Mouse (Mus musculus) cerebellum, postnatal 36 days (tissue): ENCODE measurements around the gene Cttnbp2.
A peak's percentile ranks its signal among the peaks of the same experiment; 100 is the strongest.
"Not testable (repeated sequence)": the region's sequence is repeated elsewhere in the genome, so short reads cannot be mapped to it uniquely, and the experiment has no call there.

Experiments
- DNase-seq, 2 experiments: peaks; one replicate each; pipeline ENCODE4 v3.0.0; 2021 to 2022; ENCODE audit warnings: mixed read lengths in 2 of 2

Gene Cttnbp2

GRCm38 (mm10) chr6:18411505-18412225 lies 103.0 kb downstream of the Cttnbp2 start:
- no peak for DNase-seq

- no peak for DNase-seq
Measured at GRCm38 (mm10) chr6:18408445-18408844, 106.2 kb downstream of the Cttnbp2 start.

GRCm38 (mm10) chr6:18401066-18401674 lies 113.5 kb downstream of the Cttnbp2 start:
- no peak for DNase-seq

DNA sequence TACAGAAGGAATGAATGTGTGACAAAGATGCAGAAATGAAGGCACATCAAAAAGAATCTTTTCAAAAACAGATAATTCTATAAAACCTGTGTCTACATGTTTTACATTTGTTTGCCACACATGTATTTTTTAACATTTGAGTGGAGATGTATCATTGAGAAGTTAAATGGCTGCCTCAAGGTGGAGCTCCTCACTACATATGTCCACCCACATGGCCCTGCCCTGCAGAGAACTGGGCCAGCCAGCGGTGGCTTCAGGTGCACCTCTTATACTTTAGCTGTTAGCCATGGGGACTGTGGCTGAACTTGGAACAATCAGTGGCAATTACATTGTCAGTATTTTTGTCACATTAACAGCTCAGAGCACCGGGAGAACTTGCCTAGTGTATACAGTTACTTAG lies 133.3 kb downstream of the Cttnbp2 start:
- DNase-seq: no peak

- DNase-seq: no peak
Measured at GRCm38 (mm10) chr6:18380300-18381202, 134.1 kb downstream of the Cttnbp2 start.

GRCm38 (mm10) chr6:18377755-18378154 lies 136.9 kb downstream of the Cttnbp2 start:
- DNase-seq: not testable (repeated sequence)

DNA sequence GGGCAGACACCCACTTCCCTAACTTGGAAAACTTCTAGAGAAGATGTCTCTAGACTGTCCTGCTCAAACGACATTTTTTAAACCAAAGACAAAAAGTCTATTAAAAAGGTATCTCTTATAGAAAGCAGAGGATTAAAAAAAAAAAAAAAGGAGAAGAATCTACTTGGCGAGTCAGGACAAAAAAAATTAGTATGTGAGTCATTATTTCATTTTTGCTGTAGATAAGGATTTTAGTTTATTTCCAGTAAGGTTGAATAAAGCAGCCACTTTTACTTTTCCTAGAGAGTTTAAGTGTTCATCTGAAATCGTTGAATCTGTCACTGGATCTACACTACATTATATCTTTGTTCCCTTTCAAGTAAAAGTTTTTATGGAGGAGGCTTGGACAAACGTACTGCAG lies 139.9 kb downstream of the Cttnbp2 start:
- no peak for DNase-seq

DNA sequence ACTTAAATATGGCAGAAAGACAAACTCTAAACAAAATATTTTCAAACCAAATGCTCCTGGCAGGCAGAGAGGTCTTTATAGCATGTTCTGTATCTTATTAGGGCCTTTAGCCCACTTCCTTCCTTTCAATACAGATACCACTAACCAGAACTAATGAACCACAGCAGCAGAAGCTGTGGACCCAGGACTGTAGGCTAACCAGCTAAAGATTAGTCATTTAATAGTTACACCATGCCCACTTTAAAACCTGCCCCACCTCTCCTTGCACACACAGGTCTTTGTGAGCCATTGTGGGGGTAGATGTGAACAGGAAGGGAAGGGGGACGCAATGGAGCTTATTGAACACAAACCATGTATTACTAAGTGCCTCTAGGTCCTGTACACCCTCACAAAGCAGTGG lies 141.0 kb downstream of the Cttnbp2 start:
- no peak for DNase-seq

DNA sequence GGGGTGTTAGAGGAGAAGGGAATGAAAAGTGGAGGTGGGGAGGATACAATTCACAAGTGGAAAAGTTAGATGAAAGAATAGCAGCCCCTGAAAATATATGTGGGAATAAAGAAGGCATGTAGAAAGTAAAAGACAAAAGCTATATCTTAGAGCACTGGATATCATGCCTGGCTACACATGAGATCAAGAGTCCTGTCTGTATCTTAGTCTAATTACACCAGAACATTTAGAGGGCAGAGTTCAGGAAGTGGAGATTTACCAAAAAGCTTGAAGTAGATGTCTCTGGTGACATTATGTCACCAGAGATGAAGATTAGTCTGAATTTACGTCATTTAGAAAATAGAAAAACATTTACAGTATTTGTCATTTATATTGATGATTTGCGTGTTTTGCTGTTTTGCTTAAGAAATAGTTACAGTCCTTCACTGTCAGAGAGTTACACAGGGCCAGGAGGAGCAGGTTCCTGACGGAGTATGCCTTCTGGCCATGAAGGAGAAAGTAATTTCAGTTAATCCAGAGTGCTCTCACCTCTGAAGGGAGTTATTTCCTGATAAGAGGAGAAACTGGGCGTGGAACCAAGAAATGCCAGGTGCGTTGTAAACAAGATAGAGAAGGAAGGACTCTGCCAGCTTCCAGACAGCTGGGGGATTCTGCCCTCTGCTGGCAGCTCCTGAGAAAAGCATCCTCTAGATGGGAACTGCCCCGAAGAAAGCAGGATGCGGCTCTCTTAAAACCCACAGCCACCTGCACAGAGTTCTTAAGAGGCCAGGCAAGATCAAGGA lies 142.0 kb downstream of the Cttnbp2 start:
- peak; percentile 63 to 65 for DNase-seq

DNA sequence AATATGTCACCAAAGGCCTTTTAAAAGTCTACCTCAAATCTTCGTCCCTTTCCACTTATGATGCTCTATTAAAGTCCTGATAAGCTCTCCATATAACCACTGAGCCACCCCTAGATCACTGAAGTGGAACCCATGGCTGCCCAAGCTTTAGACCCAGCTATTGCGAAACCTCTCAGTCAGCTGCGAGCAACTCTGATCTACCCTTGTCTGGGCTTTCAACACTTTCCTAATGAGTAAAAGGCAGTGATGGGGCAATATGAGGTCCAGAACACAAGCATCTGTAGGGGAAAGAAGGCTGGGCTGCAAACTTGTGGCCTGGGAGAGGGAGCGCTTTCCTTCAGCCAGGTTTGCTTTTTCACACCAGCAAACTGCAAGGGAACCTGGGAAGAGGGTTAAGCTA lies 144.9 kb downstream of the Cttnbp2 start:
- DNase-seq: no peak

- DNase-seq: no peak
Measured at GRCm38 (mm10) chr6:18369054-18369453, 145.6 kb downstream of the Cttnbp2 start.

GRCm38 (mm10) chr6:18362232-18362631 lies 152.4 kb downstream of the Cttnbp2 start:
- no peak for DNase-seq

- DNase-seq: no peak
Measured at GRCm38 (mm10) chr6:18360955-18361354, 153.7 kb downstream of the Cttnbp2 start.

DNA sequence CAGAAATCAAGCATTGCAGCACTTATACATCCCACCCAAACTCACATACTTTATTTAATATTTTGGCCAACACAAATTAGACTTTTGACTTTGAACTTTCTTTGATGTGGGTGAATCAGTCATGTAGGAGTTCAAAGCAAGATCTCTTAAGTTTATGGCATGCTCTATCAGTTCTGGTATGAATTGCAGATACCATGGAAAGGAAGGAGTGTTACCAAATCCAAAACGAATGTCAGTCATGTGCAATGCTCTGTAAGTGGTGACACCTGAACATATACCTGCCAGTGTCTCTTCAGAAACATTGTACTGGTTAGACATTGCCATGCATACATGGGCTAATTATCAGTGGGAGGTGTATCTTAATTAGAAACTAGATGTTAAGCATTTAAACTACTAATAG lies 154.5 kb downstream of the Cttnbp2 start:
- DNase-seq: no peak

DNA sequence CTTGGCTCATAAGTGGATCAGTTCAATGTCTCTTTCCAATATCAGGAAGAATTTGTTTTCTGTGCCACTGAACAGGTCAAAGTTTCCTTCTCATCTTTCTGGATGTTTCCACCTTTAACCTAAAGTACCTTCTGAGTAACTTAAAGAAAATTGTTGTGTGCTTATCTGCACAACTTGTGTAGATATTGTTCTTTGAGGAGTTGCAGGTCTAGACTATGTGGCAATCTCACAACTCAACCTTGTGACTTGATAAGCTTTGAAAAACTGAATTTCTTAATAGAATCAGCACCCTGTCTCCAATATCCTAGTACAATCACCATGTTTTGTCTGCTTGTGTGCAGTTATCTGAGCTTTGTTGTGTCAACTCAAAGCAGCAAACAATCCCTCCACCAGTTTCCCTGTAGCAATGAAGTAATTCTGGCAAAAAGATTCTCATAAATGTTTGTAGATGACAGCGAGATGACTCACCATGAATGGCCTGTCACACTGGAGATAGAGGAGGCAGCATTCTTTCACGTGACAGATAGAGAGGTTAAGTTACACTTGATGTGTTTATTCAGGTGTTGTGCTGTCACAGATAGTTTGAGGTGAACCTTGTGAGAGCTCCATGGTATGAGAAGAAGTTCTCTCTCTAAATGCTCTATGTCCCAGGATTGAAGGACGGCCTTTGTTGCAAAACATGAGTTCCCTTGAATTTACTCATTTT lies 165.3 kb downstream of the Cttnbp2 start:
- no peak for DNase-seq

DNA sequence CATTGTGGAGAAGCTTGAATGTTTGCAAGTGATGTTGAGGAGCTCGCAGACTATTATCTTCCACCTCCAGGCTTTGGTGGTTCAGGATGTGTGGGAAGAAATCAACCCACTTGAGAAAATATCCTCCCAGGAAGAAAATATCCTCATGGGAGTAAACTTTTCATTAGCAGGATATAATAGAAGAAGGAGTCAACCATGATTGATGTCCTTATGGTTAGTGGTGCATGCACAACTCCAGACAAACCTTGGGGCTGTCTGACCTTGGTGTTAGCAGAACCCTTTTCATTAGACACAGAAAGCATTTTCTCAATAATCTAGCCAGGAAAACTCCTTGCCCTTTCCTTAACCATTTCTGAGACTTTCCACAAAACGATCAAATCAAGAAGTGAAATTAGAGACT lies 170.4 kb downstream of the Cttnbp2 start:
- no peak for DNase-seq

DNA sequence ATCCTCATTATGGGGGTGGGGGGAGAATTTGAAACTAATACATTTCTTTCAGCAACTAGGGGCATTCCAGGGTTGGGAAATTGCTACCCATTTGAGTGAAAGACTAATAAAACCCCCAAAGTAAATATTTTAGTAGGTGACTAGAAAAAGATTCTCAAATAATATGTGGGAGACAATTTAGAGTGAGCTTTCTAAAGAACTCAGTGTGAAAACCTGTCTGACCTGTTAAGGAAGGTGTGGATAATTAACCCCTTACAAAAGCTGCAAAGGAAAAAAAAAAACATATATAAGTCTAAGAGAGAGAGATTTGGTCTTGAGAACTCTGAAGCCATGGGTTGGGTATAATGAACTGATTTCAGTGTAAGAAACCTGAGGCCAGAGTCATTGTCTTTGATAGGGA lies 176.3 kb downstream of the Cttnbp2 start:
- no peak for DNase-seq

DNA sequence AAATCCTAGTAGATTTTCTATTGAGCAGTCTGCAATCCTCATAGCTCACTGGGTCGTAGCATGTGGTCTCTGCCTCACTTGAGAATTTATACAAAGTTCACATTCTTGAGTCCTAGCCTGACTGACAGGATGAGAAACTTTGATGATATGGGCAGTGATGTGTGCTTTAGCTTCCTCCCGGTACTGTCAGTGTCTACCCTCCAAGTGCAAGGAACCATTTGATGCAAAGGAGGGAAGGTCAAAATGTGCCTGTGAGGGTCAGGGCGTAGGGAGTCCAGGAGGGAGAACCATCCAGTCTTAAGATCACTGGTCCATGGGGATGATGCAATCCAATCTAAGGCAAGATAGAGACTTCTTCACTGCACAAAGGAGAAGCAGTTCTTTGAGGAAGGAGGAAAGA lies 179.2 kb downstream of the Cttnbp2 start:
- DNase-seq: no peak

DNA sequence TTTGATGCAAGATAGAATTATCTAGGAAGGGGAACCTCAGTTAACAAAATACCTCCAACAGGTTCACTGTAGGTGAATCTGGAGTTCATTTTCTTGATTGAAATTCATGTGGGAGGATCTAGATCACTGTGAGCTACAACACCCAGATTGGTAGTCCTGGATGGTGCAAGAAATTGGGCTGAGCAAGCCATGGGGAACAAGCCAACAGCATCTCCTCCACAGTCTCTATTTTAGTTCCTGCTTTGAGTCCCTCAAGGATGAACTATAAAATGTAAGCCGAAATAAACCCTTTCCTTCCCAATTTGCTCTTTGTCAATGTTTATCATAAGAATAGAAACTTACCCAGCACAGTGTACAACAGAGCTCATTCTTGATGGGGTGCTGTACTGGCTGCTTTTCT lies 191.7 kb downstream of the Cttnbp2 start:
- DNase-seq: no peak
